Mouse (Mus musculus) liver, adult 2 months (tissue): Measurements from ENCODE around the gene Meis1. TPM values are rescaled to one million over a fixed set of nuclear protein-coding genes. Genes with fewer than 3 reads are reported as not detected.

ENCODE experiments used
- DNase-seq: peaks from one replicate; pipeline ENCODE4 v3.0.0-alpha.2; 2011; ENCODE audit warnings: low read depth, low spot score; ENCODE audit errors: extremely low read depth
- H3K27ac ChIP-seq: fragments of 200-500 bp; replicated peaks from 2 replicates; pipeline ENCODE4 v1.5.1; 2012; ENCODE audit warnings: low read depth, mild to moderate bottlenecking, control low read depth, inconsistent platforms, low read length; ENCODE audit not compliant: insufficient read depth
- H3K27me3 ChIP-seq: fragments of 200-500 bp; 2 replicates; pipeline ENCODE4 v1.6.1; 2012; ENCODE audit warnings: mild to moderate bottlenecking, moderate library complexity, low read length, inconsistent platforms; ENCODE audit not compliant: control insufficient read depth, insufficient read depth
- H3K36me3 ChIP-seq: fragments of 200-500 bp; 2 replicates; pipeline ENCODE4 v1.6.1; 2012; ENCODE audit warnings: low read length, inconsistent platforms; ENCODE audit not compliant: control insufficient read depth, insufficient read depth
- H3K4me1 ChIP-seq: fragments of 200-500 bp; 2 replicates; pipeline ENCODE4 v1.6.1; 2011; ENCODE audit warnings: low read length; ENCODE audit not compliant: control insufficient read depth, insufficient read depth
- H3K4me3 ChIP-seq: fragments of 200-500 bp; 2 replicates; pipeline ENCODE4 v1.5.1; 2011; ENCODE audit warnings: low read depth, mild to moderate bottlenecking, control low read depth, low read length, moderate library complexity; ENCODE audit not compliant: insufficient read depth
- H3K79me2 ChIP-seq: fragments of 200-500 bp; 2 replicates; pipeline ENCODE4 v1.6.1; 2012; ENCODE audit warnings: inconsistent platforms, mild to moderate bottlenecking, low read length, moderate library complexity; ENCODE audit not compliant: control insufficient read depth, insufficient read depth
- H3K9ac ChIP-seq: fragments of 200-500 bp; 2 replicates; pipeline ENCODE4 v1.6.1; 2012; ENCODE audit warnings: low read depth, mild to moderate bottlenecking, control low read depth, inconsistent platforms, low read length
- CTCF ChIP-seq: fragments of 200-500 bp; IDR thresholded peaks from 2 replicates; pipeline ENCODE4 v1.5.1; 2011; ENCODE audit warnings: low read depth, low read length, control low read depth
- POLR2A ChIP-seq: fragments of 200-500 bp; IDR thresholded peaks from 2 replicates; pipeline ENCODE4 v1.6.1; 2011; ENCODE audit warnings: low read length, control low read depth; ENCODE audit not compliant: insufficient read depth; ENCODE audit errors: extremely low read depth
- WGBS: fragments of 180-500 bp; shearing (Covaris S2); methylation state at CpG from one replicate; pipeline ENCODE4 v1.1.7; 2018; 5-methylcytosine and 5-hydroxymethylcytosine counted together
- polyA plus RNA-seq: library from polyadenylated mRNA; depleted of rRNA; stranded (reverse); fragments of >200 nt; gene quantifications from 2 replicates; pipeline ENCODE4 v1.2.3, GENCODE M21; 2012
- total RNA-seq: library from RNA; depleted of rRNA; stranded (reverse); fragments of >200 nt; gene quantifications from 2 replicates; pipeline ENCODE4 v1.2.3, GENCODE M21; 2014

Gene Meis1
- total and polyA plus RNA-seq, 2 experiments, result 2.5 to 6.1 TPM

- TF ChIP-seq CTCF (no peak), POLR2A (no peak)
- Histone ChIP-seq H3K79me2 (no peaks in the 10 kb centered on the region), H3K27ac (no peak overlapping the region), H3K4me3 (no peak overlapping the region), H3K27me3 (no peaks in the 10 kb centered on the region), H3K4me1 (no peaks in the 10 kb centered on the region), H3K9ac (no peak overlapping the region), H3K36me3 (no peaks in the 10 kb centered on the region; the same call in 1 of the 2 replicates)
- 90% methylated on average over 1 of the region's 1 CpGs for WGBS
- DNase-seq, result no peak
Measured at GRCm38 (mm10) chr11:18905431-18905830, 113.4 kb downstream of the Meis1 start.

GRCm38 (mm10) chr11:18904880-18905279 is 113.9 kb downstream of the Meis1 start:
- WGBS, result 97% methylated on average over 1 of the region's 1 CpGs
- no peak overlapping the region for H3K9ac ChIP-seq
- TF ChIP-seq POLR2A (no peak), CTCF (no peak)

GRCm38 (mm10) chr11:18904285-18904684 is 114.5 kb downstream of the Meis1 start:
- Histone ChIP-seq H3K79me2 (no peaks in the 10 kb centered on the region), H3K4me1 (peaks cover 4% of the 10 kb centered on the region), H3K9ac (no peak overlapping the region), H3K27me3 (no peaks in the 10 kb centered on the region), H3K4me3 (no peak overlapping the region), H3K36me3 (no peaks in the 10 kb centered on the region; the same call in 1 of the 2 replicates), H3K27ac (no peak overlapping the region)
- TF ChIP-seq CTCF (no peak), POLR2A (no peak)
- WGBS, result 91% methylated on average over 5 of the region's 5 CpGs
- no peak for DNase-seq

More at GRCm38 (mm10) chr11:18904880-18905279, 113.9 kb downstream of the Meis1 start:
- Histone ChIP-seq H3K27ac (no peak overlapping the region), H3K27me3 (no peaks in the 10 kb centered on the region), H3K4me3 (no peak overlapping the region), H3K79me2 (no peaks in the 10 kb centered on the region), H3K4me1 (no peaks in the 10 kb centered on the region), H3K36me3 (no peaks in the 10 kb centered on the region; the same call in 1 of the 2 replicates)
- no peak for DNase-seq

- TF ChIP-seq POLR2A (no peak), CTCF (no peak)
Measured at GRCm38 (mm10) chr11:18900489-18900888, 118.3 kb downstream of the Meis1 start.

GRCm38 (mm10) chr11:18898862-18899261 is 119.9 kb downstream of the Meis1 start:
- no peak for DNase-seq
- no peak overlapping the region for H3K9ac ChIP-seq
- 50% methylated on average over 4 of the region's 4 CpGs for WGBS
- H3K36me3 ChIP-seq, result no peaks in the 10 kb centered on the region; the same call in 1 of the 2 replicates
- no peak overlapping the region for H3K4me3 ChIP-seq
- no peak overlapping the region for H3K27ac ChIP-seq
- peaks cover 6% of the 10 kb centered on the region for H3K4me1 ChIP-seq
- H3K79me2 ChIP-seq, result no peaks in the 10 kb centered on the region
- H3K27me3 ChIP-seq, result no peaks in the 10 kb centered on the region
- no peak for TF ChIP-seq POLR2A
- TF ChIP-seq CTCF, result no peak

More at GRCm38 (mm10) chr11:18900489-18900888, 118.3 kb downstream of the Meis1 start:
- no peaks in the 10 kb centered on the region for H3K27me3 ChIP-seq
- no peaks in the 10 kb centered on the region; the same call in 1 of the 2 replicates for H3K36me3 ChIP-seq
- peak overlapping the region; percentile 64 for H3K4me3 ChIP-seq
- DNase-seq, result peak; percentile 82
- 6% methylated on average over 2 of the region's 2 CpGs for WGBS
- no peaks in the 10 kb centered on the region for H3K79me2 ChIP-seq
- H3K27ac ChIP-seq, result no peak overlapping the region
- peaks cover 6% of the 10 kb centered on the region for H3K4me1 ChIP-seq
- H3K9ac ChIP-seq, result no peak overlapping the region

- Histone ChIP-seq H3K79me2 (no peaks in the 10 kb centered on the region), H3K36me3 (no peaks in the 10 kb centered on the region), H3K4me3 (no peak overlapping the region), H3K27me3 (no peaks in the 10 kb centered on the region), H3K27ac (no peak overlapping the region), H3K9ac (no peak overlapping the region), H3K4me1 (peaks cover 6% of the 10 kb centered on the region)
- no peak for DNase-seq
- no peak for TF ChIP-seq CTCF
- TF ChIP-seq POLR2A, result no peak
- WGBS, result 28% methylated on average over 7 of the region's 7 CpGs
Measured at GRCm38 (mm10) chr11:18897921-18898646, 120.7 kb downstream of the Meis1 start.
